Mouse (Mus musculus) heart, postnatal 10 days (tissue): Measurements from ENCODE around the gene Polr1b. TPM values are rescaled to one million over a fixed set of nuclear protein-coding genes. Genes with fewer than 3 reads are reported as not detected.
A peak's percentile ranks its signal among the peaks of the same experiment; 100 is the strongest.

ENCODE experiments used
- DNase-seq, 2 experiments: peaks; one replicate each; pipeline ENCODE4 v3.0.0; 2021
- intact Hi-C: fragments of 180-260 bp; cut with DNase I; formaldehyde crosslinking; loops from one replicate; pipeline ENCODE4 v1.15.1; 2025
- total RNA-seq, 2 experiments: library from RNA; stranded (reverse); gene quantifications; 2 replicates each; pipeline ENCODE4 v1.2.3; 2021

Gene Polr1b
- total RNA-seq = 10 to 100 TPM; 10.4 to 14.1 TPM

DNA sequence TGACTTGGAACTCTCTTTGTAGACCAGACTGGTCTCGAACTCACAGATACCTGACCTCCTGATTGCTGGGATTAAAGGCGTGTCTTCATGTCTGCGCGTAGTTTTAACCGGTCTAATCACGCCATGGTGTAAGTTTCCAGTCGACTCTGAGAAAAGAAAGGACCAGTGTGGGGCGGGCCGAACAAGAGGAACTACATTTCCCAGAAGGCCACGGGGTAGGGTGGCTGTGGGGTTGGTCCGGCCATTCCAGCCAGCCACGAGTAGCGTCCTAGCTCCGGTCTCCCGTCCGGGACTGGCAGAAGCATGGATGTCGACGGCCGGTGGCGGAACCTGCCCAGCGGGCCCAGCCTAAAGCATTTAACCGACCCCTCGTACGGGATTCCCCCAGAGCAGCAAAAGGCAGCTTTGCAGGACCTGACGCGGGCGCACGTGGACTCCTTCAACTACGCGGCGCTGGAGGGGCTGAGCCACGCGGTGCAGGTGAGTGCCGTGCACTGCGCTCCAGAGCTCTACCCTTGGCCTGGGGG lies at the start of gene Polr1b:
TSS of gene Polr1b (plus strand) at position 212 of the 527 bp plus-strand sequence.
- peak; percentile 96 to 97 for DNase-seq
- intact Hi-C loops = loop anchor here (1.0 to 10.0 kb wide), 2 partner anchors 28 to 154 kb away; partner anchors contain the start of gene Chchd5

DNA sequence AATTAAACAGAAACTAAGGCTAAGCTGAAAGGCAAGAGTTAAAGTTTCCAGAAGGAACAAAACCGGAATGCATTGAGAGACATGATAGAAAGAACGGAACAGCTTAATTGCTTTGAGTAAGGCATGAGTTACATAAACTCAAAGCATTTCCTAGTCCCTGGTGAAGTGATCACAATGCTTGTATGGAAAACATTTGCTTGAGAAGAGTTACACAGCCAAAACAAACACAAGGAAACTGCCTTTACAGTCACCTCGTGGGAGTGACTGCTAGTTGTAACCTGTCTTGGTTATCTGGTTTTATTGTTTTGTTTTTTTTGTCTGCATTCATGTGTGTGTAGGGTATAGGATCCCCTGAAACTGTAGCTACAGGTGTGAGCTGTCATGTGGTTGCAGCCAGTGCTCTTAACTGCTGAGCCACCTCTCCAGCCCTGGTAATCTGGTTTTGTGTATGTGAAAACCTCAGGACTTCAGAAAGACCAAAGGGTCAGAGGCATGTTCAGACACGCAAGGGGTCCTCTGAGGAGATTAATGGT lies 48.3 kb upstream of the Polr1b start:
- intact Hi-C loops = no loop called here

DNA sequence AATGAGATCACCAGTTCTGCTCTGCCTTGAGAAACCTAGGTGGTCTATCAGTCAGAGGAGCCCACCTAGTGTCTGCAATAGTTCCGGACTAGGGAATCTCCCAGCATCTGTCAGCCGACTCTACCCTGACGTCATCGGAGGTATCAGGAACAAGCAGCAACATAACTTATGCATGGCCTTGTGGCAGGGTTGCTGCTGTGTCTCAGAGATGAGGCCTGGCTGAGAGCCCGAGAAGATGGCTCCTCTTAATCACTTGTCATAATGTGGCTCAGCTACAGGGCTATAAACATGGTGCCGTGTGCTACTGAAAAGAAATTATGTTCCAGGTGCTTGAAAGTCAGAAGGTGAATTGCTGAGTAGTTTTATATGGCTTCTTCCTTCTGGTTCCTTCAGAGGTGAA lies 45.1 kb upstream of the Polr1b start:
- no peak for DNase-seq
- intact Hi-C loops = loop anchor here (5.0 kb wide), 1 partner anchor 108 kb away; no protein-coding TSS in a partner anchor

More for the DNA sequence above, 48.3 kb upstream of the Polr1b start:
- no peak for DNase-seq

DNA sequence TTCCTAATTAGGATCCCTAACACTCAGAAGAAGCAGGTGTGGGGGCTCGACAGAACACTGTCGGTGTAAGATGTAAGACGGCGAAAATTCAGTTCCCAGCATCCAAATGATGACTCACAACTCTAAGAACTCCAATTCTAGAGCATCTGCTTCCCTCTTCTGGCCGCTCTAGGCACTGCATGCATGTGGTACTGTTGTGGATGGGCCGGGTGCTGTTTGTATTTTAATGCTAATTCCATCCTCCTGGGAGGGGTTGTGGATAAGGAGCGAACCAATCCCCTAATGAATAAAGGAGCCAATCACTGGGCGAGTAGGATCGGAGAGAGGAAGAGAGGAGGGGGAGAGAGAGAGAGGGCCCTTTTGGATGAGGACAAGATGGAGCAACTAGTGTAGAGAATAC lies 44.2 kb upstream of the Polr1b start:
- intact Hi-C loops = loop anchor here (5.0 kb wide), 1 partner anchor 109 kb away; no protein-coding TSS in a partner anchor
- DNase-seq = peak in 1 of 2 experiments; percentile 25

DNA sequence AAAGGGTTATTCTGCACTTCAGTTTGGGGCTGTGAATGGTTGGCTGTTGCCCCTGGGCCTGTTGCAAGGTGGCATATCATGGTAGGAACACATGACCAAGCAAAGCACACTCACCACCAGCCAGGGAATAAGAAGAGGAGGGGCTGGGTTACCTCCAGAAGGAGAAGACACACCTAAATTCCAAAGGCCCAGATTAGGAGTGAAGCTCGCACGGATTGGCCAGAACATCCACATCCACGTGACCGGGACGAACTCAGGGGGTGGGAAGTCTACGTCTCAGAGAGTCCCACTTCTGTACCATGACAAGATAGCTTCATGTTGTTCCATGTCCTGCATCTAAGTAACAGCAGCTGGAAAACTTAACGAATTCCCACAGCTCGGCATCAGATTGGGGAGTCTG lies 43.5 kb upstream of the Polr1b start:
- DNase-seq = no peak
- intact Hi-C loops = loop anchor here (5.0 kb wide), 1 partner anchor 110 kb away; no protein-coding TSS in a partner anchor

DNA sequence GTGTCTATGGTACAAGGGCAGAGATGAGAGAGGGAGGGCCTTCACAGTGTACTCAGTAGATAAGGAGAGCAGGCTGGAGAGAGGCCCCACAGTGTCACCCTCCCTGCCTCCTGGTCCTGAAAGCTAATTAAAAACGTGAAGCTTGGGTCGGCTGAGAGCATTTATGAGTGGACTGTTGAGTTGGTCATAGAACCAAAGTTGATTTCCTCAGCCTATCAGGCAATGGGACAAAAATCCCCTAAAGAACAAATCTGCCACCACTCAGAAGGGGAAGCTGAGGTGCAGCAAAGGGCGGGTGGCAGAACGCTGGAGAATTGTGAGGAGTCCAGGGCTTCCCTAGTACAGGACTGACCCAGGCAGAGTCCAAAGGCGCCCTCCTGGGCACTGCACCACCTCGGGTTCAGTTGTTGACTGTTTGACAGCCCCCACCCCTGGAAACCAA lies 42.9 kb upstream of the Polr1b start:
- intact Hi-C loops = loop anchor here (5.0 kb wide), 1 partner anchor 111 kb away; no protein-coding TSS in a partner anchor
- no peak for DNase-seq

DNA sequence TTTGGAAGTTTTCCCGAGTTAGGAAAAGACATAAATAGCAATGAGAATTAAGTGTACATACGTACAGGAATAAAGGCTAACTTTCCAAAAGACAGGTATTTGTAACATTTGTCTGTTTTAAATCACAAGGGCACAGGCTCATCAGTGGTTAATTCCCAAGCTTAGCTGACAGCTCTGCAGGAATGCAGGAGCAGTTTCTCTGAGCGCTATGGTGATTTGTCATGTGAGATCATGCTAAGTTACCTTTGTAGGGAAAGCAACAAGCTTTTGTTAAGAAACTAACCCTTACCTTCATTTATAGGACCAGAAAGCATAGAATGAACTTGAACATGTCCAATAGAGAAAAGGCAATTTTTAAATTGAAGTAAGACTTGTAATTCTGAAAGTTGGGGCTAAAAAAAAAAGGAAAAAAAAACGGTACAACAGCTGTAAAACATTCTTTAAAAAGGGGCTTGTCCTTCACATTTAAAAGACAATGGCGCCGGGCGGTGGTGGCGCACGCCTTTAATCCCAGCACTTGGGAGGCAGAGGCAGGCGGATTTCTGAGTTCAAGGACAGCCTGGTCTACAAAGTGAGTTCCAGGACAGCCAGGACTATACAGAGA lies 39.2 kb upstream of the Polr1b start:
- no peak for DNase-seq
- intact Hi-C loops = no loop called here

DNA sequence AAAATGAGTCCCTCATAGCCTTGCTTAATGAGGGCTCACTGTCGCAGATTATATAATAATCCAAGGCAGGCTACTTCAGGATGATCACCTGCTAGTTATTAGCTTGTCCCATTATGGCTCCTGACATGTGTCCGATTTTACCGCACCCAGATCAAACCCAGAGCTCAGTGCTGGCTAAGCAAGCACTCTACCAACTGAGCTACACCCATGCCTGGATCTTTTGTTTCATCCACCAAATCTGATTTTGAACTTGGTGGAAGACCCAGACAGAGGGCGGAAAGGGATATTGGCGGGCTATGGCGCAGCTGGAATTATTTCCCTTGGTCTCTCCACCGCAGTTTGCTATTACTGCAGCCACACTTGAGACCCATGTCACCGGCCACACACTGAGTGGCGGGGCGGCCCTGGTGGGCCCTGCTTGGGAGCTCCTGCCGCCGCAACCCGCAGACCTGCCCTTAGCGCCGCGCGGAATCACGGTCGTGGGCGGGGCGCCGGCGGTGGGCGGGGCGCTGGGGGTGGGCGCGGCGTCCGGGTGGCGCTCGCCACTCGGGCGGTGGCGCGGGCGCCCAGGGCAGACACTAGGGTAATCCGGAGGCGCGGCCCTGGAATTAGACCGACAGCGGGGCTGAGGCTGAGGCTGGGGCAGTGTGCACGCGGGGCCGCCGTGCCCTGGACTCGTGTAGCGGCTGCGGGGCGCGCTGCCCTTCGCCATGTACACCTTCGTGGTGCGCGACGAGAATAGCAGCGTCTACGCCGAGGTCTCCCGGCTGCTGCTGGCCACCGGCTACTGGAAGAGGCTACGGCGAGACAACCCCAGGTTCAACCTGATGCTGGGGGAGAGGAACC lies 35.1 kb upstream of the Polr1b start, which contains the start of gene Ttl:
TSS of gene Ttl (plus strand) at position 506 of the 846 bp plus-strand sequence.
- peak; percentile 84 to 86 for DNase-seq
- intact Hi-C loops = no loop called here

DNA sequence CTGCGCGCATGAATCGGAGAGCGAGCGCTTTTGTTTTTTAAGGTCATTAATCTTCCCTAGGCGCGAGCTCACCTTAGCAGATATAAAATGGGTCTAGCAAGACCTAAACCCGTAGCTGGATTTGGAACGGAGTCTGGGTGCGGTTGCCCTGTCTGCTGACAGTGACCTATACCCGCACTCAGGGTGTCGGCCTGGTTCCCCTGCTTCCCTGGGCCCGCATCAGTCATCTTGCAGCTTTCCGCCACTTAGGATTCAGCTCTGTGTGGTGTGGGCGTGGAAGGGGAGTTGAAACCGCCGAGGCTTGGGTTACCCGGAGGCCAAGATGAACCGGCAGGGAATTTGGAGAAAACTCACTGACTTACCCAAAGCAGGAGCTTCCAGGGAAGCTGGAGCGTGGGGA lies 34.5 kb upstream of the Polr1b start:
- peak; percentile 54 to 70 for DNase-seq
- intact Hi-C loops = no loop called here

DNA sequence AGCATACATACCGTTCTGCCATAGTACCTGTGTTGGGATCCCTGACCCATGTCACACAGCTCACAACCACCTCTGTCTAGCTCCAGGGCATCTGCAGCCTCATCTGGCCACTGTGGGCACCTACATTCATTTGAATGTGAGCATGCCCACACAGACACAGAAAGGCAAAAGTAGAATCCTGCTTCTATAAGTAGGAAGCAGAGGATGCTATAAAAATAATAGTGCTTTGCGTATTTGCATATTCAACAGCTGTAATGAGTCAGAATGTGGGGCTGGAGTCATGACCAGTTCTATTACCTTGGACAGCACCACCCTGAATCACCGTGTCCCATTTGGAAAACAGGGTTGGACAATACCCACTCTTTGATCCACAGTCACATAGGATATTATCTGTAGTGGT lies 30.5 kb upstream of the Polr1b start:
- intact Hi-C loops = no loop called here
- DNase-seq = no peak

DNA sequence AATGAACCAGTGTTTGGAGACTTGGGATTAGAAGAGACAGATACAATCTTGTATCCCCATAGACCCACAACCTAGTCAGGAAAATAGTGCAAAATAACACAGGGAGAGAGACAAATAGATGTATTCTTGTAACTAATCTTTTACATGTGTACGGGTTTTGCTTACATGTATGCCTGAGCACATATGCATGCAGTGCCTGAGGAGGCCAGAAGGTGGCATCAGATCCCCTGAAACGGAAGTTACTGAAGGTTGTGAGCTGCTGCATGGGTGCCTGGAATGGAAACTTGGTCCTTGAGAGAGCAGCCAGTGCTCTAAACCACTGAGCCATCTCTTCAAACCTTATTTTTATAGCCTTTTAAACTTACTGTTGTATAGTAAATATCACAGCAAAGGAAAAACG lies 22.5 kb upstream of the Polr1b start:
- intact Hi-C loops = no loop called here
- DNase-seq = peak in 1 of 2 experiments; percentile 23

DNA sequence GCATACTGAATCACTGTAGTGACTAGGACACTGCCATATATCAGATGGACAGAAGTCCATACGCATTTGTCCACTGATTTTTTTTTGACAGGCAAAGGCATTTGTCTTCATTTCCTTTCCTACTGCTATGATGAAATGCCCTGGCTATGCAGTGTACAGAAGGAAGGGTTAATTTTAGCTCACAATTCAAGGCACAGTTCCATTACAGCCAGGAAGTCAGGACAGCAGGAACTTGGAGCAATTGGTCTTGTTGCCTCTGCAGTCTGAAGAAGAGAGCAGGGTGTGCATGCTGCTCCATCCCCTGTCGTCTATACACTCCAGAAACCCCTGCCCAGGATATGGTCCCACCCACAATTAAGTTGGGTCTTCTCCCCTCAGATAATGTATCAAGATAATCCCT lies 21.6 kb upstream of the Polr1b start:
- DNase-seq = peak in 1 of 2 experiments; percentile 8
- intact Hi-C loops = no loop called here

DNA sequence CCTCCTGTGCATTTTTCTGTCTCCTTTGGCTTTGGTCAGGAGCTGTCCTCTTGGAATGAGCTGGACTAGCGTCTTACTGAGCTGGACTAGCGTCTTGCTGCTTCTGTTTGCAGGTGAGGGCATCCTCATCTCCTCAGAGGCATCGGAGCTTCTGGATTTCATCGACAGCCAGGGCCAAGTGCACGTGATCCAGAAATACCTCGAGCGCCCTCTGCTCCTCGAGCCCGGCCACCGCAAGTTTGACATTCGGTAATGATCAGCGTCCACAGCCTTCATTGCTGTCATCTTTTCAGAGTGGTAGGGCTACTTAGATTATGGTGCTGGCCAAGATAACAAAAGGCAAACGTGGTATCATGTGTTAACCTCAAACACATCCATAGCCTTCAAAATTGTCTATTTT lies 19.7 kb upstream of the Polr1b start:
- intact Hi-C loops = no loop called here
- DNase-seq = peak; percentile 10 to 16

DNA sequence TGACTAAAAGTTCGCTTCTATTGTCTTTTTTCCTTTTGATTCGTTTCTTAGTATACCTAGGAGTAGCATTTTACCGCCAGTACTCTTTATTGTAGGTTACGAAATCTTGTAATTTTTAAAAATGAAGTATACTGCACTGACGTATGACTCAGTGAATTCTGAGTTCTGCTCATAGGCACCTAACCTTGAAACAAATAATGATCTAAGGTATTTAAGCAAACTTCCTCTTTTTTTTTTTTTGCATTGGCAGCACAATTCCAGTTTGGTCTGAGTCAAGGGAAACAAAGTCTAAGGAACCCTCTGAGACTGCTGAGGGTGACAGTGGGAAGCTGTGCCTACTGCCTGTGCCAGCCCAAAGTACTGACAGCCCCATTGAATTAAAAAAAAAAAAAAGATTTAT lies 17.3 kb upstream of the Polr1b start:
- intact Hi-C loops = no loop called here

DNA sequence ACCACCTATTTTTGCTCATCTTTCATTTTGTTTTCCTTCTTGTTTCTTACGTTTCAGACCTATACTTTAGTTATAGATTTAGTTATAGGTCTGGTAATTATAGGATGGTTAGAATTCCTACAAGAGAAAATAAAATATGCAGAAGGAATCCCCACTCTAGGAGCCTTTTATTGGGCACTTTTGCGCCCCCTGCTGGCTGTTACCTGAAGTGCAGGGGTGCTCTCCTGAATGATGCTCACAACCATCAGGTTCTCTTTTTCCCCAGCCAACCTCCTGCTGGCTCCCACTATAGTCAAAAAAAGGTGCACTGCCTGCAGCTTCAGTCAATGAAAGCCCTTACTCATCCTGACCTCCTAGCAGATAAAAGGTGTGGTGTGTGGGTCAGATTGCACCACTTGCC lies 15.8 kb upstream of the Polr1b start:
- intact Hi-C loops = loop anchor here (2.0 to 5.0 kb wide), 2 partner anchors 78 to 136 kb away; no protein-coding TSS in a partner anchor
- DNase-seq = peak in 1 of 2 experiments; percentile 31

More for the DNA sequence above, 17.3 kb upstream of the Polr1b start:
- DNase-seq = no peak

DNA sequence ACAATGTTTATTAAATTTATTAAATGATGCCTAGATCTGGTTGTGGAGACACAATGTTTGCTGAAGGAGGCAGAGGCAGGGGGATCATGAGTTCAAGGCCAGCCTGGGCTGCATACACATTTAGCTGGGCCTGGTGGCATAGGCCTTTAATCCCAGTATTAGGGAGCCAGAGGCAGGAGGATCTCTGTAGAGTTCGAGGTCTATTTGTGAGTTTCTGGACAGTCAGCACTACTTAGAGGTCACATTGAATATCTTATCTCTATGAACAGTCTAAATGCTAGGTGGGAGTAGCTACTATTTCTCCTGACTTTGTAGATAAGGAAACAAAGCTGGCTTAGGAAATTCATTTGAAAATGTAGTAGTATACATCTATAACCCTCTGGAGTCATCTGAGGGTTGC lies 13.3 kb upstream of the Polr1b start:
- no peak for DNase-seq
- intact Hi-C loops = loop anchor here (5.0 kb wide), 1 partner anchor 80 kb away; no protein-coding TSS in a partner anchor

DNA sequence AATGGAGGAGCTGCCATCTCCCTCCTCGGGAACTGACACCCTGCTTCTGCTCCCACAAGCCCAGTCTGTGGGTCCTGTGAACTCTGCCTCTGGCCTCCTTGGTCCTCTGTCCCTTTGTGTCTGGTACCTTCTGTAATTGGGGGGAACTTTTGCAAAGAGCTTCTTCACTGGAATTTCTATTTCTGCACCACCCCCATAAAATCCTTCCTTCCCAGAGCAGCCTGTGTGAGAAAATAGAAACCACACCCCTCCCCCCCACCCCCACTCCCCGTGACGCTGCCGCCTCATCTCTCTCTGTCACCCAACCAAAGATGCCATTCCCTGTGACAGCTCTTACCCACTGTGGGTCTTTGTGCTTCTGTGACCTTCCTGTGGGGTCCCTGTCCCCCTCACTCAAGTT lies 10.4 kb upstream of the Polr1b start:
- intact Hi-C loops = no loop called here
- no peak for DNase-seq

DNA sequence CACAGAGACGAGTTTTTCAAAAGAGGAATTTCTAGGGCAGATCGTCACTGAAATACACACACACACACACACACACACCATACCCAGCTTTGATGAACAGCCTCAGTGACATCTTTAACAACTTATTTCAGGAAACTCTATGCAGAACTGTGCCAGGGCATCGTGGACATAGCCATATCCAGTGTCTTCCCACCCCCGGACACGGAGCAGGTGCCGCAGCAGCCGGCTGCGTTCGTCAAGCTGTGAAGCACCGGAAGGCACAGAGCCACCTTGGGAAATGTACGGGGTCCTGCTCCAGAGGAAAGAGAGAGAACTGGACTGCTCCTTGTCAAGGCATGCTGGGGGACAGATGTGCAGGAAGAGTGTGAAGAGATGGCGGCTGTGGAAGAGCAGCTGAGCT lies 8.0 kb upstream of the Polr1b start:
- DNase-seq = no peak
- intact Hi-C loops = no loop called here

DNA sequence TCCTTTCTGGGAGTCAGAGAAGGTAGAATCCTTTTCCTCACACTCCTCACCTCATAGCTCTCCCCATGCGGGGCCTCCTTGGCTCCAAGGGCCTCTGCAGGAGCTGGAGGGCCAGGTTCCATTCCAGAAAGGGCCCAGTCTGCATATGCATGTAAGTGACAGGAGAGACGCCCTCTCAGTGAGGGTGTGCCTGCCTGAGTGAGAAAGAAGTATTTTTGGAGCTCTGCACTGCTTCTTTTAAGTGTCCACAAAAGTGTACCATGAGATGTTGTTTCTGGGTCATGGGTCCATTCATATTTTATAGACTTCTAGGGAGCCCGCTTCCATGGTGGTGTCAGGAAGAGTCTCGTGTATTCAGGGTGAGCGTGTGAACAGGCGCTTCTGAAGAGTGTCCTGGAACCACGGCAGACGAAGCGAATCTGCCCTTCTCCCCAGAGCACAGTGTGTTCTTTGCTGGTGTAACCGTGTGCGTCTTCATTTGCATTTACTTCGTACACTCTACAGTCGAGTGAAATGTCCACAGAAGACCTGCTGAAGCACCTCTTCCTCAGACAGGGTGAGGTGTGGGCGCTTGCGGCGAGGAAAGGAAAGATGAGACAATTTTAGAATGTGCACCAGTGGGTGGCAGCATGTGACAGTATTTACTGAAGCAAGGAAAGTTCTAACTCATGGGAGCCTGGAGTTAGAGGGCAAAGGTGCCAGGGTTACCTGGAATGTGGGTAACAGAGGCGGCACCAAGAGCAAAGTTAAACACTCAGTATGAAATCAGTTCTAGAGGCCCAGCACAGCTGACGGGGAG lies 6.7 kb upstream of the Polr1b start:
- intact Hi-C loops = no loop called here
- DNase-seq = no peak

DNA sequence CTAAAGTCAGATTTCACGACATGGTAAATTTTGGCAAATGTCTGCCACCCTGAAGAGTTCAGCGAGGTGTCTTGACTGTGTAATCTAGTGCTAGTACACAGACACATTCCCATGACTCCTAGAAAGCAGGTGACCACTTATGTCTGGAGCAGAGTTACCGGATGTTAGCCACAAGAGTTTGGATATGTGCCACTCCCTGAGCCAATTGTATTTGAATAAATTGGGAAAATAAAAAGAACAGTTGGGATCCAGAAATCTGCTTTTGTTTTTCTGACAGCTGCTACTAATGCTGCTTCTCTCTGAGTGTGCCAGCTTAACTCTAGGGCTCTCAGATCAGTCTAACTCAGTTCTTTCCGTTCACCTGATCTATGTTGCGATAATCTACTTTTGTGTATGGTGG lies 12.1 kb downstream of the Polr1b start:
- DNase-seq = no peak
- intact Hi-C loops = no loop called here
